Mouse (Mus musculus): Measurements from ENCODE around the gene Rab23.
A peak's percentile ranks its signal among the peaks of the same experiment; 100 is the strongest.

The Rab23 gene

DNA sequence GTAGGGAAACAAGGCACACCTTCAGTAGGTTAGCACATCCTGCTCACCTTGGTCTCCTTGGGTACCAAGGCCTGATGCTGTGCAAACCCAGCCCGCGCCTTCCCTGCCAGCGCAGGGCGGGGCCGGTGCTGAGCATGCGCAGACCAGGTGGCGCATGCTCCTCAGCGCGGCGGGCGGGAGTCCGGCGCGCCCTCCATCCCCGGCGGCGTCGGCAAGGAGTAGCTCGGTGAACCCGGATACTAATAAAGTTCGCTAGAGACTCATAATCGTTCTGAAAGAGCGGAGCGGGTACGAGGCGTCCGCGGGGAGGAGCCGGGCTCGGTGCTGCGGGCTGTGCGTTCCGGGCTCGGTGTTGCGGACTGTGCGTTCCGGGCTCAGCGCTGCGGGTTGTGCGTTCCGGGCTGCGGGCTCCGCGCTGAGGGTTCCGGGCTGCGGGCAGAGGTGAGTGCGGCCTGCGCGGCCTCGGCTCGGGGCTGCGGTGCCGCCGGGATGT is at the start of gene Rab23:
Rab23 (plus strand) TSS at position 155 of the 493 bp plus-strand sequence.
- DNase-seq = peak; percentile 92

GRCm38 (mm10) chr1:33670164-33670616 is 49.5 kb upstream of the Rab23 start:
- peak; percentile 89 for DNase-seq

DNA sequence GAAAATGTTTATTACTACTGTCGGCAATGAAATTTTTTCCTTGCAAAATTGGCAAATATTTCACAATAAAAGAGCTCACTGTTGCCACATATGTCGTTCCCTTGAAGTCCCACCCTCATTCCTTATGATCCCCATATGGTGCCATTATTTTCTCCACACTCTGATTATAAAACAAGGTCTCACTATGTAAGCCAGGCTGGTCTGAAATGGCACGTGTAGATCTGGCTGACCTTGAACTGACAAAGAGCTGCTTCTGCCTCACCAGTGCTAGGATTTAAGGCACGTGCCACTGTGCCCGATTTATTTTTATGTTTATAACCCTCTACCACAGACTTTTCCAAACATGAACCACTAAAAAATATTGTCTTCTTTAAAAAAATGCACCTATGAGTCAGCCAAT is 48.2 kb upstream of the Rab23 start:
- no peak for DNase-seq

- DNase-seq = no peak
Observed at GRCm38 (mm10) chr1:33672083-33672482, 47.6 kb upstream of the Rab23 start.

DNA sequence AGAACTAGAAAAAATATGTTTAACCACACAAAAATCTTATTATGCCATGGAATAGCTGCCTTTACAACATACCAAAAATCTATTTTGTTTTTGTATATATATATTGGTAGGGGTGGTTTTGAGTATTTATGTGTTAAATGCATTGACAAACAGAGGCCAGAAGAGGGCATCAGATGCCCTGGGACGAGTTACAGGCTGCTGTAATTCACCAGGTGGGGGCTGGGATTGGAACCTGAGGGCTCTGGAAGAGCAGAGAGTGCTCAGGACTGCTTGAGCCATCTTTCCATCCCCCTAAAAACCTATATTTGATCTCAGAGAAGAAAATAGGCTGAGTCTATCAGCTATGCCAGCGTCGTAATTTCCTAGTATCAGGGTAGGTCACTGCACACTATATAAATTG is 47.2 kb upstream of the Rab23 start:
- peak; percentile 72 for DNase-seq

DNA sequence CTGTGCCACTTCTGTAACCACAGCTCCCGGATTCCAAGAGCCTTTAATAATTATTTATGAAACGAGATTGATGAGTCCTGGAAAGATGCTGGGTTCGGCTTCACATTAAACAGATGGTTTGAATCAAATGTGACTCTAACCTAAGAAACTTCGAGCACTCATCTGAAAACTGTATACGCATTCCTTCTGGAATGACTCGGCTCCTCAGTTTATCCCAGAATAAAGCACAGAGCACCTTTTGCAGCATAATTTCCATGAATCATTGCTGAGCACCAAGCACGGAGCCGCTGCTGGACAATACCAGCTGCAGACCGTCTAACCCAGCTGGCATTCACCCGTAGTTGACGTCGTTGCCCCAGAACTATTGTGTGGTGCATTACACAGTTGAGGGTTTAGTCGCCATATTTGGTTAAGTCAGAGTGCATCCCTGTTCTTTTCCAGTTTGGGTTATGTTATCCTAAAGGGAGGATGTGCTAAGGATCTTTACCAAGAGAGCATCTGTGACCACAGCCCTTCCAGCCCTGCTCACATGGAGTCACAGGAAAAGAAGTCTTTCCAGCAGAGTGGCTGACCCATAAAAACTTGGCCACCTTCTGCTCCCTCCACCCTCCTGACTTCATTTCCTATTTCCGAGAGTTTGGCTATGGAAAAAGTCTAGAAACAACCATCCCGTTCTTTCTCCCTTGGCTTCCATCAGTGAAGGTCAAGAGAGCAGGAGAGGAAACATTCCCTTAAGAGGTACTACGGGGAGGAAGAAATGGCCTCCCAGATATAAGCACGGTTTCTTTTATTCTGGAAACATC is 46.3 kb upstream of the Rab23 start:
- DNase-seq = no peak

- no peak for DNase-seq
Observed at GRCm38 (mm10) chr1:33680435-33680834, 39.3 kb upstream of the Rab23 start.

DNA sequence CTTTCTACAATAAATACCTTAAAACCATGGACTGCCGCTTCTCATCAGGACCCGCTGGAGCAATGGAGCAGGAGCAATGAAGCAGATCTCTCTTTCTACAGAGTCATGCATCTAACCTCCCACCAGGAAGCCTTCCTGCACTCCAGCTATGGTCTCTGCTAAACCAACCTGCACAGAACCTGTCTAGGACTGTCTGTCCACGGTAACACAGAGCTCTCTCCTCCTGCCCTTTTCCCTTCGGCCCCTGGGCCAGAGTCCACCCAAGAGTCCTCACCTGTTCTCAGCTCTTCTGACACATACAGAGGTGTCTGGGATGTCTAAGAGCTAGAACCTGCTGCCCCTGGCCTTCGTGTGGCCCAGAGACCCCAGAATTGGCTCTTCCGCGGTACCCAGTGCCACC is 38.8 kb upstream of the Rab23 start:
- no peak for DNase-seq

- peak; percentile 32 for DNase-seq
Observed at GRCm38 (mm10) chr1:33684459-33684858, 35.2 kb upstream of the Rab23 start.

DNA sequence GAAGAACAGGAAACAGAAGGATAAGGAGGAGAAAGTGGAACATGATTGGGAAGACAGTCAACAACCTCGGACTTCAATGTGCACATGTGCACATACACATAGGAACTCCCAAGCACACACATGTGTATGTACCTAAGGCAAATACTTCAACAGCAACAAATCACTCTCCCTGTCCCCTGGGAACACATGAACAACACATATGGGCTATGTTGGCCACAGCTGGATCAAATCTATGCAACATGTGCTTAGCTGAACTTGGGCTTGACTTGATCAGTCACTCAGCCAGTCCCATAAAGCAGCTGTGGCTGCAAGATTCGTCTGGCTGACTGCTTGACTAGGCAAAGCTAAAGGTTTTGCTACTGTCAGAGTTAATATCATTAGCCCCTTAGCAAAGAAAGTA is 30.9 kb upstream of the Rab23 start:
- peak; percentile 11 for DNase-seq

DNA sequence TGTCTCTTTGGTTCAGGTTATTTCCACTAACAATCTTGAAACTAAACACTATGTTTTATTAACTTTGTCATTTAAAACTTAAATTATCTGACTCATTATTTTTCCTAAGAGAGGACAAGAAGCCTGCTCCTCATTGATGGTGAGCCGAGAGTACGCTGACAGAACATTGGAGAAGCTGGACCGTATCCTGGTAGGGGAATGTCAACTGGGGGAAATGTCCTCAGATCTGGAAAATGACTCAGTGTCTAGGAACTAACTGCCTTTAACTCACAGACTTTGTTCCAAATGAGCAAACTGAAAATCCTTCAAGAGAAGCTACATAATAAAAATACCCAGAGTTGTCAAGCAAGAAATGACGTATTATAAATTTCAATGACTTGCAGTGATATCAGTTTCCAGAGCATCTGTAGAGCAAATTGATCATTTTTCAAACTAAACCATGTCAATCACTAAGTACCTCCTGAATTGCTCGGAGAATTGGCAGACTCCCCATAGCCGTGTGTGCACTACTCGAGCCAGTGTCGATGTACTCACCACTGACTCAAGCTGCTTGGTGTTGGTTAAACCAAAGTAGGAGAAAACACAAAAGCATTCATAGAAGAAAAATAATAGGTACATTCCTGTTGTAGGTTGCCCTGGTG is 30.1 kb upstream of the Rab23 start:
- DNase-seq = no peak

DNA sequence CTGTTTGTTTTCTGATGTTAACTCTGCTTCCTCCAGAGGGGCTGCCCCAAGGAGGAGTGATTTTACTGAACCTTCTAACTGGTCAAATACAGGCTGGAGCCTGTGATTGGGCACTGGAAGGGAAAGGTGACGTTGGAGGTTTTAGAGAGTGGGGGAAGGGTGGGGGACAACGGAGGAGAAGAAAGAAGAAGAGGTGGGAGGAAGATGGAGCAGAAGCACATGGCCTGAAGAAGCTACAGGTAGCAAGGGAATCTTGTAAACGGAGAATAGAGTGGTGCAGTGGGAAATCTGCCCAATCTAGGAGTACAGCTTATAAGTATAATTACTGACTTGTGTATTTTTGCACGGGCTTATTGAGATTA is 29.6 kb upstream of the Rab23 start:
- no peak for DNase-seq

DNA sequence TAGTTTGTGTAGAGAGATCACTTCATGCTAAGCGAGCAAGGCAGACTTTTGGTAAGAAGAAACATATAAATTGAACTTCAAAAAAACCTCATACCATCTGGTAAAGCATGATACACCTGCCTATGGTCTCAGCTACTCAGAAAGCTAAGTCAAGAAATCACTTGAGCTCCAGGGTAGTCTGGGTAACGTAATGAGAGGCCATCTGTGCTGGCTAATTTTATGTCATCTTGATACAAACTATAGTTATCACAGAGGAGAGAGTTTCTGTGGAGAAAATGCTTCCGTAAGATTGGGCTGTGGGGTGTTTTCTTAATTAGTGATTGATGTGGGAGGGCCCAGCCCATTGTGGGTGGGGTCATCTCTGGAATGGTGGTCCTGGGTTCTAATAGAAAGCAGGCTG is 25.8 kb upstream of the Rab23 start:
- no peak for DNase-seq

DNA sequence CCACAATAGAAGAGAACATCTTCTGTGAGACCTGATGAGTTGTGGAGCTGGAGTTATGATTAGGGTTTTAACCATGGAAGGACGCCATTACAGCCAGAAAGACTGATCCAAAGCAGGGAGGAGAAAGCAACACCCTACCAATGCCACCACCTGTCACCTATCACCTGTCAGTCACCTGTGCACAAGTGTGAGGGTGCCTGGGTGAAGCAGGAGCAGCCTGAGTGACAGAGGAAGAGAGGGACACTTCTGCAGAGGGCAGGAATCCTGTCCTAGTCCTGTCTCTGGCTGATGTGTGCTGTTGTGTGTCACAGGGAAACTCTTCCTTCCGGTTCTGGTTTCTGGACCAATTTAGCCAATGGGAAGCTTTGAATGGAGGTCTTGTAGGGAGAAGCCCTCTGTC is 23.7 kb upstream of the Rab23 start:
- DNase-seq = no peak

- no peak for DNase-seq
Observed at GRCm38 (mm10) chr1:33701244-33701643, 18.4 kb upstream of the Rab23 start.

GRCm38 (mm10) chr1:33709615-33710014 is 10.1 kb upstream of the Rab23 start:
- no peak for DNase-seq

DNA sequence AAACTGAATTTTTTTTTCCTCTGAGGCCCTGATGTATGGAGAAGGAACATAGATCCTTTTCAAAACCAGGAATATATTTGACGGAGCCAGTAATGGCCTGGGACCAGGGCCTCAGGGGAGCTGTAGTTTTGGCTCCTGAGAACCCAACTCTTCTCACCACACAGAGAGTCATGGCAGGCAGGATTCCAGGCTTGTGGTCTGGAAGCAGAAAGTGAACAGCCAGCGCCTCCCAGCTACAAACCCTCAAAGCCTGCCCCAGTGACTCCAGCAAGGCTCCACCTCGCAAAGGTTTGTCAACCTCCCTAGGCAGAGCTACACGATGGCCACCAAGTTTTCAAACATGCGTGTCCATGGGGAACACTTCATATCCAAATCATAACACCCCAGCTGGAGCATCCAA is 7.7 kb upstream of the Rab23 start:
- no peak for DNase-seq

DNA sequence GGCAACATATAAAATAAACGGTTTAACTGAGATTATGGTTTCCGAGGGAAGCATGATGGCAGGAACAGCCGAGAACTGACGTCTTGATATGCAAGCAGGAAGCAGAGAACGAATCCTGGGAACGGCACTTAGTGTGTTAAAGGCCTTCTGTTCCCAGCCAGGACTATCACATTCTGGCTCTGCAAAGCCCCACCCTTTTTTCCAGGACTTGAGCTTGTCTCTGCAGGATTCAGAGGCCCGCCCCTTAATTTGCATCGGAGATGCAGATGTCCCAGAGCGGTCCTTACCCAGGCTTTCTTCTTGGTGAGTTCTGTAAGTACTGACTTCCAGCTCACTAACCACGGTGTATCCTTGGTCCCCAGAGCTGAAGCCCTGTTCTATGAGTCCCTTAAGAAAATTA is 4.9 kb upstream of the Rab23 start:
- peak; percentile 76 for DNase-seq

- no peak for DNase-seq
Observed at GRCm38 (mm10) chr1:33717636-33718035, 2.1 kb upstream of the Rab23 start.

GRCm38 (mm10) chr1:33720231-33720630 is 544 bp downstream of the Rab23 start:
- DNase-seq = no peak

DNA sequence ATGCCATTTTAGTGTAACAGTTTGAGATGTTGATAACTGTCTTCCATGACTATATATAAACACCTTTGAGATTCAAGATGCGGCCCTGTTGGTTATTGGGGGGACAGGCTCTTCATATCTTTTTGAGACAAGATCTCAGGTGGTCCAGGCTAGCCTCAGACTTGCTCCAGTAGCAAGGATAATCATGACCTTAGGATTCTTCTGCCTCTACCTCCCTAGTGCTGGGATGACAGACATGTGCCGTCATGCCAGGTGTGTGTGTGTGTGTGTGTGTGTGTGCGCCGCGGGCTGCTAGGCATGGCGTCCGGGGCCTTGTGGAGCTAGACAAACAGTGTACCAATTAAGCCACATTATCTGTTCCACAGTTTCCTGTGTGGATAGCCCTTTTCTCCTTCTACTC is 1.3 kb downstream of the Rab23 start:
- DNase-seq = no peak

DNA sequence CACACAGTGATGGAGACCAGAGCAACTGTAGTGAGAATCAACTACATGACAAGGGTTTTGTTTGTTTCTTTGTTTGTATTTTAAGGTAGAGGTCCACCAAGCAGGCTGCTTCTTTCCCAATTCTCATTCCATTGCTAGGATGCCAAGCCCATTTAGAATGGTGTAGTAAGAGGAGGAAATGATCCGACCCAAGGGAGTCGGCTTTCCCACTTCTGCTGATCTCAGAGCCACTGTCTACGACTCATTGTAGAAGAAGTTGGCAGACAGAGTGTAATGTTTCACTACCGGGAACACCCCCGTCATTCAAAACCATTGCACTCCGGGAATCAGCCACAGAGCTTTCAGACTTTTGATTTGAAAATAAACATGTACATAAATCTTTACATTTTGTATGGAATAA is 4.8 kb downstream of the Rab23 start:
- no peak for DNase-seq

DNA sequence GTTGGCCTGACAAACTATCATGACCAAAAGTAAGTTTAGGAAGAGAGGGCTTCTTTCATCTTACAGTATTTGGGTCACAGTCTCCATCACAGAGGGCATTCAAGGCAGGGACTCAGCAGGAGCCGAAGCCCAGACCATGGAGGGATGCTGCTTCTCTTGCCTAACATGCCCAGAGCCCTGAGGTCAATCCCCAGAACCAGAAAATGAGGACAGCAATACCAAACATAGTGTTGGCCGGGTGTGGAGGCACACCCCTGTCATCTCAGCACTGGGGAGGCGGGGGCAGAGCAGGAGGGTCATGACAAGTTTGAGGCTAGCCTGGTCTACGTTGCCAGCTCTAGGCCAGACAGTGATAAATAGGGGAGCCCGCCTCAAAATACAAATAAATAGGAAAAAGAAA is 5.4 kb downstream of the Rab23 start:
- DNase-seq = no peak

- DNase-seq = no peak
Observed at GRCm38 (mm10) chr1:33733044-33733443, 13.4 kb downstream of the Rab23 start.

Data from embryo, embryonic 11 days (tissue).